Mouse (Mus musculus) E14TG2a.4 (cell line): Measurements from ENCODE around the gene Rnaset2b.
"Not testable (repeated sequence)": the region's sequence is repeated elsewhere in the genome, so short reads cannot be mapped to it uniquely, and the experiment has no call there.

Experiments used
- CTCF ChIP-seq: conservative IDR thresholded peaks from 2 replicates; pipeline ENCODE4 v1.5.1; 2014; ENCODE audit warnings: low read length
- NANOG ChIP-seq: IDR thresholded peaks from 2 replicates; pipeline ENCODE4 v1.6.1; 2014; ENCODE audit warnings: borderline replicate concordance, low read length, mixed read lengths
- POU5F1 ChIP-seq: IDR thresholded peaks from 2 replicates; pipeline ENCODE4 v1.6.1; 2014; ENCODE audit warnings: low read length, borderline replicate concordance

DNA sequence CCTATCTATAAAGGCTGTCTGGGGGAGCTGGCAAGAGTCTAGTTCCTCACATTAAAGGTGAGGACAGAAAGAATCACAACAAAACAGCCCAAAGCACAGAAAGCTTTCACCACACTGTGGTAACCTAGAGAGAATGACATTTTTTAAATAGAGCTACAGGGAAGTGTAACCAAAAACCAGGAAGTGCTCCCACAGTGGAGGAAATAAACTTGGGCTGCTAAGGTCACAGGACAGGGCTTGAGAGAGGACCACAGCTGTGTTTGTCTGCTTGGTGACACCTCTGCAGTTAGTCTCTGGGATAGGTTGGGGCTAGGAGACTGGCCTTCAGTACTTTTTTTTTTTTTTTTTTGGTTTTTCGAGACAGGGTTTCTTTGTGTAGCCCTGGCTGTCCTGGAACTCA lies 2.8 kb upstream of the Rnaset2b start:
- TF ChIP-seq NANOG, CTCF, POU5F1: not testable (repeated sequence)
